Mouse (Mus musculus): ENCODE data around the gene Gpsm2. TPM values are rescaled to one million over a fixed set of nuclear protein-coding genes. Genes with fewer than 3 reads are reported as not detected.

Gpsm2 gene
- polyA plus RNA-seq, 1 experiment from 2014 or later, result 43.8 TPM

Other genes starting within 250 kb of the Gpsm2 start
- 3.1 and 5.0 TPM in 2 replicates for gene 1700013F07Rik, start 188.2 kb downstream of the Gpsm2 start, polyA plus RNA-seq (2015; fragmentation: Nextera tagmentation; extraction: Ambion mirVana)
- gene 5330417C22Rik, start 185.8 kb downstream of the Gpsm2 start, polyA plus RNA-seq (2015; fragmentation: Nextera tagmentation; extraction: Ambion mirVana), result 19.6 and 22.3 TPM in 2 replicates
- 45.1 and 46.4 TPM in 2 replicates for gene Tmem167b, start 159.8 kb downstream of the Gpsm2 start, polyA plus RNA-seq (2015; fragmentation: Nextera tagmentation; extraction: Ambion mirVana)
- gene Taf13, start 150.6 kb downstream of the Gpsm2 start, polyA plus RNA-seq (2015; fragmentation: Nextera tagmentation; extraction: Ambion mirVana), result 45.5 and 46.0 TPM in 2 replicates
- 10.9 and 12.5 TPM in 2 replicates for gene Wdr47, start 131.0 kb downstream of the Gpsm2 start, polyA plus RNA-seq (2015; fragmentation: Nextera tagmentation; extraction: Ambion mirVana)
- 84.4 and 91.7 TPM in 2 replicates for gene Clcc1, start 68.4 kb downstream of the Gpsm2 start, polyA plus RNA-seq (2015; fragmentation: Nextera tagmentation; extraction: Ambion mirVana)
- not detected in 2 replicates for gene Aknad1, start 17.3 kb upstream of the Gpsm2 start, polyA plus RNA-seq (2015; fragmentation: Nextera tagmentation; extraction: Ambion mirVana)
- 50.7 and 51.5 TPM in 2 replicates for gene Stxbp3, start 118.2 kb upstream of the Gpsm2 start, polyA plus RNA-seq (2015; fragmentation: Nextera tagmentation; extraction: Ambion mirVana)
- 0.82 and 1.1 TPM in 2 replicates for gene Fndc7, start 167.7 kb upstream of the Gpsm2 start, polyA plus RNA-seq (2015; fragmentation: Nextera tagmentation; extraction: Ambion mirVana)
- gene Prpf38b, start 189.4 kb upstream of the Gpsm2 start, polyA plus RNA-seq (2015; fragmentation: Nextera tagmentation; extraction: Ambion mirVana), result 67.8 and 69.6 TPM in 2 replicates
- gene Henmt1, start 217.6 kb upstream of the Gpsm2 start, polyA plus RNA-seq (2015; fragmentation: Nextera tagmentation; extraction: Ambion mirVana), result 0.33 and 0.43 TPM in 2 replicates
- gene Gm9857, start 218.1 kb upstream of the Gpsm2 start, polyA plus RNA-seq (2015; fragmentation: Nextera tagmentation; extraction: Ambion mirVana), result not detected in 2 replicates